Mouse (Mus musculus): ENCODE measurements around the gene Txnrd1.

- TF ChIP-seq CTCF (IDR thresholded peaks at IDR 0.05; ENCODE audit: low read depth), result no peak
- TF ChIP-seq EP300 (IDR thresholded peaks at IDR 0.05; ENCODE audit: low read depth), result no peak
Measured at GRCm38 (mm10) chr10:82817936-82818335, 15.8 kb upstream of the Txnrd1 start.

Data from liver, embryonic 14.5 days (tissue).